Comparison of ENCODE assay signal across 19 mouse cellular contexts in the genomic region with DNA sequence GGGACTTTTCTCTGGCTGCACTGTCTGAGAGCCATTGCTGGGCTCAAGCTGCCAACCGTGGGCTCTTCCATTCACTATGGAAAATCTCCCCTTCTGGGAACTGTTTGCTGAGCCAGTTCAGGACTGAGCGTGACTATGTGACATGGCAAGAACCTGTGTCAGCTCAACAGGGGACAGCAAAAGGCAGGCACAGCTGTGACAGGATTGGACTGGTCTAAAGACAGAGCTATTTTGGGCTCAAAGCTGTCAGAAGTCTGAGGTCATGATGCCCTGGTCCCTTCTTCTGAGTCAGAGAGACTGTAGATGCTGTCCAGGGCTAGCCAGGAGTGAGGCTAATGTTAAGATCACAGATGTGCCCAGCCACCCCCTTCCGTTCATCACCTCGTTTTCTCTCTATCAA. TPM values are rescaled to one million over a fixed set of nuclear protein-coding genes. Genes with fewer than 3 reads are reported as not detected.
DNase-seq lines count a peak whose midpoint lies in the region; ATAC-seq and TF ChIP-seq lines count a peak whose summit lies in the region.
"Had no signal": no experiment of that assay in that cellular context is flagged by ENCODE, and none has a peak within 500 bp of the region (broad histone marks: within the 10 kb centered on the region; RNA-seq: fewer than 3 reads in every experiment).

No protein-coding gene starts in this region.

- no peak overlapping the region for H3K4me2 ChIP-seq in CH12.LX (ENCODE audit: insufficient read depth, low read depth, poor library complexity, severe bottlenecking)
- no peak overlapping the region for H3K4me2 ChIP-seq in heart, postnatal 0 days (ENCODE audit: low read depth, low read length)
- H3K4me2 ChIP-seq: forebrain, embryonic 12.5 days; midbrain, embryonic 12.5 days; neural tube, embryonic 12.5 days had no signal

- no peak for TF ChIP-seq POLR2A in CH12.LX (IDR thresholded peaks at IDR 0.05; ENCODE audit: low read depth, low read length)

- no peak overlapping the region for H3K4me3 ChIP-seq in CH12.LX (replicated peaks in 1 of 3; ENCODE audit: low read depth in 2 of 3, low read length in 2 of 3, poor library complexity in 1 of 3)
- H3K4me3 ChIP-seq in heart, postnatal 0 days (ENCODE audit: low read depth, low read length) = no peak overlapping the region
- H3K4me3 ChIP-seq: forebrain, embryonic 12.5 days; midbrain, embryonic 12.5 days; neural tube, embryonic 12.5 days had no signal

- no peak for TF ChIP-seq EP300 in CH12.LX (IDR thresholded peaks at IDR 0.05; ENCODE audit: low read length)
- no peak for TF ChIP-seq EP300 in heart, postnatal 0 days (IDR thresholded peaks at IDR 0.05; ENCODE audit: low read depth)

- DNase-seq in gastrocnemius, postnatal 25 days = peak; percentile 62
- DNase-seq in gastrocnemius, postnatal 4 days (ENCODE audit: low spot score in 2 of 2) = no peak
- no peak for DNase-seq in CH12.LX (ENCODE audit: extremely low read depth)
- DNase-seq in brain, adult 2 months (ENCODE audit: low read depth, low spot score) = peak; percentile 45
- peak; percentile 84 for DNase-seq in heart, postnatal 0 days (ENCODE audit: low spot score)
- DNase-seq in cerebellum, postnatal 36 days = no peak
- no peak for DNase-seq in thymus, postnatal 4 days
- DNase-seq: adrenal gland, adult 8-10 months; cerebellum, postnatal 25 days; liver; right cerebral cortex, adult 18-20 months; thymus, postnatal 36 days had no signal

- no peak for TF ChIP-seq CTCF in CH12.LX (conservative IDR thresholded peaks at IDR 0.05 in 1 of 2, IDR thresholded peaks at IDR 0.05 in 1 of 2; ENCODE audit: low read depth in 2 of 2, low read length in 2 of 2)
- TF ChIP-seq CTCF in heart, postnatal 0 days (IDR thresholded peaks at IDR 0.05; ENCODE audit: low read depth) = no peak

- dilution Hi-C loops in CH12.LX (cut with MboI; ENCODE audit: extremely low pct_ligation_motif_present, extremely low pct_unique_long_range_greater_than_20kb, low sequenced_read_pairs) = no loop called here

- peak; percentile 92 for ATAC-seq in heart, postnatal 0 days (ENCODE audit: insufficient read depth, low read depth)
- no peak for ATAC-seq in frontal cortex, adult (ENCODE audit: low TSS enrichment)
- ATAC-seq: hindbrain, postnatal 0 days; intestine, postnatal 0 days; lung, postnatal 0 days had no signal

- no peaks in the 10 kb centered on the region for H3K79me2 ChIP-seq in CH12.LX (replicated peaks; ENCODE audit: control insufficient read depth, extremely low read depth, insufficient read depth, poor library complexity, severe bottlenecking)

- no peaks in the 10 kb centered on the region for H3K36me3 ChIP-seq in CH12.LX (replicated peaks in 1 of 2; ENCODE audit: control insufficient read depth in 1 of 2, insufficient read depth in 1 of 2, low read length in 1 of 2)
- no peaks in the 10 kb centered on the region for H3K36me3 ChIP-seq in heart, postnatal 0 days (replicated peaks; ENCODE audit: control insufficient read depth, insufficient read depth, low read length)
- H3K36me3 ChIP-seq: forebrain, embryonic 12.5 days; midbrain, embryonic 12.5 days; neural tube, embryonic 12.5 days had no signal

- peaks cover 0 to 5% of the 10 kb centered on the region in 2 experiments; a peak in 2 of 4 replicates for H3K4me1 ChIP-seq in CH12.LX (ENCODE audit: control insufficient read depth in 1 of 2, insufficient read depth in 2 of 2)
- H3K4me1 ChIP-seq in heart, postnatal 0 days (ENCODE audit: control insufficient read depth, insufficient read depth) = peaks cover 15% of the 10 kb centered on the region; the same call in 1 of the 2 replicates

- in situ Hi-C loops in CH12.LX (cut with MboI; ENCODE audit: low pct_ligation_motif_present, low pct_unique_long_range_greater_than_20kb, low sequenced_read_pairs) = loop anchor here (25.0 kb wide), 1 partner anchor 649 kb away; no protein-coding TSS in a partner anchor

- WGBS in heart, postnatal 0 days = 34% methylated on average over 4 of the region's 4 CpGs

- peaks cover 18% of the 10 kb centered on the region for H3K27me3 ChIP-seq in CH12.LX (replicated peaks)
- H3K27me3 ChIP-seq in heart, postnatal 0 days (ENCODE audit: control insufficient read depth, insufficient read depth, low read length) = no peaks in the 10 kb centered on the region
- H3K27me3 ChIP-seq: forebrain, embryonic 12.5 days; neural tube, embryonic 12.5 days had no signal

- H3K9me3 ChIP-seq in CH12.LX (replicated peaks; ENCODE audit: low read length) = no peaks in the 10 kb centered on the region
- no peaks in the 10 kb centered on the region for H3K9me3 ChIP-seq in heart, postnatal 0 days (replicated peaks; ENCODE audit: control insufficient read depth, low read length)
- H3K9me3 ChIP-seq: forebrain, embryonic 12.5 days; midbrain, embryonic 12.5 days; neural tube, embryonic 12.5 days had no signal

- TF ChIP-seq RAD21 in CH12.LX (IDR thresholded peaks at IDR 0.05; ENCODE audit: low read depth, low read length) = no peak

- H3K9ac ChIP-seq in CH12.LX (ENCODE audit: insufficient read depth, low read depth) = no peak overlapping the region
- no peak overlapping the region for H3K9ac ChIP-seq in heart, postnatal 0 days (replicated peaks; ENCODE audit: low read depth, low read length)
- H3K9ac ChIP-seq: forebrain, embryonic 12.5 days; midbrain, embryonic 12.5 days; neural tube, embryonic 12.5 days had no signal

- H3K27ac ChIP-seq in CH12.LX (ENCODE audit: insufficient read depth, low read depth) = no peak overlapping the region
- peak overlapping the region; percentile 45 for H3K27ac ChIP-seq in heart, postnatal 0 days (ENCODE audit: low read depth)
- H3K27ac ChIP-seq: forebrain, embryonic 12.5 days; hindbrain, postnatal 0 days; midbrain, embryonic 12.5 days; neural tube, embryonic 12.5 days had no signal

TF ChIP-seq in CH12.LX, 34 proteins besides CTCF, POLR2A, EP300 and RAD21:
- TF ChIP-seq CHD1 (IDR thresholded peaks at IDR 0.05; ENCODE audit: low read depth, low read length) (no peak), ZNF384 (IDR thresholded peaks at IDR 0.05; ENCODE audit: low read depth, low read length) (no peak), MAFK (IDR thresholded peaks at IDR 0.05; ENCODE audit: insufficient replicate concordance, low read length) (no peak), CHD2 (IDR thresholded peaks at IDR 0.05; ENCODE audit: low read length) (no peak), JUN (IDR thresholded peaks at IDR 0.05; ENCODE audit: insufficient read depth, low read depth, low read length) (no peak), MEF2A (IDR thresholded peaks at IDR 0.05; ENCODE audit: borderline replicate concordance, low read depth, low read length) (peak; percentile 83; the same call in 1 of the 2 replicates)

RNA-seq across cellular contexts. Expression of gene Dab2ip, which starts 5.7 kb away (rescaled TPM):
- total RNA-seq in gastrocnemius, postnatal 25 days (2021) = 10 to 100 TPM; 40.1 to 40.7 TPM
- 10 to 100 TPM; 72.7 to 80.4 TPM for total RNA-seq in gastrocnemius, postnatal 4 days (2021)
- total RNA-seq in CH12.LX (2012; rRNA removed) = 13.7 and 15.6 TPM in 2 replicates
- total RNA-seq in CH12.LX (2014; rRNA removed) = 4.3 and 4.9 TPM in 2 replicates
- 7.5 and 7.8 TPM in 2 replicates for polyA plus RNA-seq in CH12.LX (2012; ENCODE audit: insufficient read length, low read depth)
- total RNA-seq in heart, postnatal 0 days (2014; rRNA removed; ENCODE audit: low replicate concordance) = 57.7 and 61.1 TPM in 2 replicates
- 23.8 and 23.9 TPM in 2 replicates for polyA plus RNA-seq in heart, postnatal 0 days (2015; fragmentation: Nextera tagmentation; extraction: Ambion mirVana)

Comparison
In these comparisons a context has a peak if more than half of its experiments do, and no peak if none do; other contexts are left out.
1. DNase-seq: peak in gastrocnemius, postnatal 25 days (single experiment), brain, adult 2 months (single experiment) and heart, postnatal 0 days (single experiment); none in gastrocnemius, postnatal 4 days (0 of 2), CH12.LX (single experiment), cerebellum, postnatal 36 days (0 of 2) and thymus, postnatal 4 days (single experiment).